Mouse (Mus musculus): ENCODE data around the gene Erp27. TPM values are rescaled to one million over a fixed set of nuclear protein-coding genes. Genes with fewer than 3 reads are reported as not detected.

Erp27 gene
- polyA plus RNA-seq, 1 experiment from 2014 or later, result 1.1 TPM

DNA sequence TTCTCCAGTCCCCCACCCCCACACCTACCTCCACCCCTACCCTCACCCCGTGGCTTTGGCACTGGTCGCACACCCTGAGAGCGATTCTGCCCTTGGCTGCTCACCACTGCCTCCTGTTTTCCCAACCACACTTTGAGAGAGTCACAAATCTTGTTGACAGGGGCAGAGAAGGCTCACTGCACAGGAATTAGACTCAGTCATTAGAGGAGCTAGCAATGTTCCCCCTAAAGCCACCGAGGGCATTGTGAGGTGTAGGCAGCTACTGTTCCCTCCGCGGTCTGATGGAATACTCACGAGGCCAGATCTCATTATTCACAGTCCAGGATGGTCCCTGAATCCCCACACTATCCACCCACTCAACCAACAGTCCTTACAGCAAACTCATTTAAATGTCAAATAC lies 35.1 kb upstream of the Erp27 start:
- no peak overlapping the region for H3K4me3 ChIP-seq (ENCODE audit: low read depth, low read length)
- H3K4me1 ChIP-seq (ENCODE audit: insufficient read depth), result no peaks in the 10 kb centered on the region
- H3K27ac ChIP-seq (ENCODE audit: low read depth), result no peak overlapping the region
- H3K9ac ChIP-seq, result no peak overlapping the region
- DNase-seq (no peak), ATAC-seq (ENCODE audit: insufficient read depth) (no peak)
- H3K4me2 ChIP-seq, result no peak overlapping the region
- no peaks in the 10 kb centered on the region for H3K36me3 ChIP-seq (ENCODE audit: insufficient read depth)
- no peaks in the 10 kb centered on the region for H3K27me3 ChIP-seq (ENCODE audit: insufficient read depth, low read length)
- H3K9me3 ChIP-seq (ENCODE audit: low read depth, low read length), result no peaks in the 10 kb centered on the region
- 73% methylated on average over 7 of the region's 7 CpGs for WGBS
- TF ChIP-seq CTCF (IDR thresholded peaks at IDR 0.05; ENCODE audit: low read depth), result no peak

DNA sequence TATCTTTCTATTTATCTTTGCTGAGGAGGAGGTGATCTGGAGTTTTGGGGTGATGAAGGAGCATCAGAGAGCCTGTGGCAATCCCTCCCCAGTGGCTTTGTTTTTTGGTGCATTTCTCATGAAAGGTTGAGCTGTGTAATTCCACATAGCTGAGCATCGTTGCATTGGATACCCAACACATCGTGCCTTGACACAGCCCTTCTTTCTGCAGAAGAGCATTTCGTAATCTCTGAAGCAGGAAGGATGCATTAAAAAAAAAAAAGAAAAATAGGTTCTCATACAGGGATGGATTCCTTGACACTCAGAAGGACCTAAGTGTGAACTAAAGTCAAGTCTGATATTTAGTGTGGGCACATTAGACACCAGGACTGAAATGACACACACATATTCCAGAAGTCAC lies 33.3 kb upstream of the Erp27 start:
- H3K4me2 ChIP-seq, result no peak overlapping the region

GRCm38 (mm10) chr6:136954715-136955114 lies 32.7 kb upstream of the Erp27 start:
- 78% methylated on average over 8 of the region's 8 CpGs for WGBS
- no peak overlapping the region for H3K27ac ChIP-seq (ENCODE audit: low read depth)
- no peak for TF ChIP-seq CTCF (IDR thresholded peaks at IDR 0.05; ENCODE audit: low read depth)

More for the DNA sequence above, 33.3 kb upstream of the Erp27 start:
- H3K27ac ChIP-seq (ENCODE audit: low read depth), result no peak overlapping the region
- H3K4me1 ChIP-seq (ENCODE audit: insufficient read depth), result no peaks in the 10 kb centered on the region
- 80% methylated on average over 3 of the region's 3 CpGs for WGBS
- ATAC-seq (ENCODE audit: insufficient read depth), result no peak
- no peaks in the 10 kb centered on the region for H3K36me3 ChIP-seq (ENCODE audit: insufficient read depth)
- H3K9me3 ChIP-seq (ENCODE audit: low read depth, low read length), result no peaks in the 10 kb centered on the region
- no peaks in the 10 kb centered on the region for H3K27me3 ChIP-seq (ENCODE audit: insufficient read depth, low read length)
- DNase-seq, result no peak
- no peak for TF ChIP-seq CTCF (IDR thresholded peaks at IDR 0.05; ENCODE audit: low read depth)
- no peak overlapping the region for H3K9ac ChIP-seq
- H3K4me3 ChIP-seq (ENCODE audit: low read depth, low read length), result no peak overlapping the region

DNA sequence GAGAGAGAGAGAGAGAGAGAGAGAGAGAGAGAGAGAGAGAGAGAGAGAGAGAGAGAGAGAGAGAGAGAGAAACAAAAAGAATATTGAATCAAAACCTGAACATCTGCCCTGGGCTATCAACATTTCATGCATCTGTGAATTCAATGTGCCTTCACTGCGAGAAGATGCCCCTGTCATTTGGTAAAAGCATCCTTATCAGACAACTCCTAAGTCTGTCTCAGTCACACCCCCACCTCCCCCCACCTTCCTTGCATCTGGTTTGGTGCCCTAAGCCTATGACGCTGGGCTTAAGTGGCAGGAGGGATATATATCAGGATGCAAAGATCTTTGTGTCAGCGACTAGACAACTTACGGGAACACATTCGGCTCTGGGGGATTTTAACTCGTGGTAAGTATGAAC lies 32.2 kb upstream of the Erp27 start:
- no peak overlapping the region for H3K4me3 ChIP-seq (ENCODE audit: low read depth, low read length)
- no peaks in the 10 kb centered on the region for H3K36me3 ChIP-seq (ENCODE audit: insufficient read depth)
- ATAC-seq (ENCODE audit: insufficient read depth), result no peak
- no peak for DNase-seq
- no peaks in the 10 kb centered on the region for H3K4me1 ChIP-seq (ENCODE audit: insufficient read depth)
- WGBS, result 66% methylated on average over 6 of the region's 6 CpGs
- H3K4me2 ChIP-seq, result no peak overlapping the region
- no peaks in the 10 kb centered on the region for H3K27me3 ChIP-seq (ENCODE audit: insufficient read depth, low read length)
- no peak overlapping the region for H3K27ac ChIP-seq (ENCODE audit: low read depth)
- H3K9me3 ChIP-seq (ENCODE audit: low read depth, low read length), result no peaks in the 10 kb centered on the region
- H3K9ac ChIP-seq, result no peak overlapping the region
- TF ChIP-seq CTCF (IDR thresholded peaks at IDR 0.05; ENCODE audit: low read depth), result no peak

More at GRCm38 (mm10) chr6:136954715-136955114, 32.7 kb upstream of the Erp27 start:
- ATAC-seq (ENCODE audit: insufficient read depth) (no peak), DNase-seq (no peak)
- H3K36me3 ChIP-seq (ENCODE audit: insufficient read depth), result no peaks in the 10 kb centered on the region
- H3K4me3 ChIP-seq (ENCODE audit: low read depth, low read length), result no peak overlapping the region
- no peaks in the 10 kb centered on the region for H3K9me3 ChIP-seq (ENCODE audit: low read depth, low read length)
- H3K9ac ChIP-seq, result no peak overlapping the region
- H3K4me2 ChIP-seq, result no peak overlapping the region
- no peaks in the 10 kb centered on the region for H3K4me1 ChIP-seq (ENCODE audit: insufficient read depth)
- no peaks in the 10 kb centered on the region for H3K27me3 ChIP-seq (ENCODE audit: insufficient read depth, low read length)

- H3K9me3 ChIP-seq (ENCODE audit: low read depth, low read length), result no peaks in the 10 kb centered on the region
- H3K27ac ChIP-seq (ENCODE audit: low read depth), result no peak overlapping the region
- no peaks in the 10 kb centered on the region for H3K4me1 ChIP-seq (ENCODE audit: insufficient read depth)
- no peak overlapping the region for H3K9ac ChIP-seq
- no peak overlapping the region for H3K4me2 ChIP-seq
- 81% methylated on average over 9 of the region's 9 CpGs for WGBS
- TF ChIP-seq CTCF (IDR thresholded peaks at IDR 0.05; ENCODE audit: low read depth), result no peak
- no peaks in the 10 kb centered on the region for H3K27me3 ChIP-seq (ENCODE audit: insufficient read depth, low read length)
- H3K36me3 ChIP-seq (ENCODE audit: insufficient read depth), result no peaks in the 10 kb centered on the region
- DNase-seq, result no peak
- ATAC-seq (ENCODE audit: insufficient read depth), result no peak
- H3K4me3 ChIP-seq (ENCODE audit: low read depth, low read length), result no peak overlapping the region
Measured at GRCm38 (mm10) chr6:136952930-136953329, 30.9 kb upstream of the Erp27 start.

DNA sequence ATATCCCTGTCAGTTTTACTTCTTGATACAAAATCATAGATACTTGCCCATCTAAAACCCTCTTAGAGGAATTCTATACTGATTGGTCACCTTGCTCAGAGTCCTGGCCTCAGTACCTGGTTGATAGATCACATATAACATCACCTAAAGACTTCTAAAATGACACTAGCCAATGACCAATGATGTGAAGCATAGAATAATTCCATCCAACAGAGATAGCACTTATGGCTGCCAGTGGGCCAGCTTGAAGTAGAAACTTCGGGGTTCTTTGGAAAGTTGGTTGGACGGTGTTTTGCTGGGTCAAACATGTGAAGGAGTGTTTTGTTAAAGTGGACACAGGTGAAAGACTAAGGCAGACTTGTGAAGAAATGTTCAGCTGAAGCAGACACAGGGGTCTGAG lies 28.2 kb upstream of the Erp27 start:
- H3K4me3 ChIP-seq (ENCODE audit: low read depth, low read length), result no peak overlapping the region
- WGBS, result 94% methylated on average over 2 of the region's 2 CpGs
- H3K36me3 ChIP-seq (ENCODE audit: insufficient read depth), result no peaks in the 10 kb centered on the region
- DNase-seq (no peak), ATAC-seq (ENCODE audit: insufficient read depth) (no peak)
- no peaks in the 10 kb centered on the region for H3K9me3 ChIP-seq (ENCODE audit: low read depth, low read length)
- H3K27me3 ChIP-seq (ENCODE audit: insufficient read depth, low read length), result no peaks in the 10 kb centered on the region
- H3K4me2 ChIP-seq, result no peak overlapping the region
- no peak overlapping the region for H3K27ac ChIP-seq (ENCODE audit: low read depth)
- TF ChIP-seq CTCF (IDR thresholded peaks at IDR 0.05; ENCODE audit: low read depth), result no peak
- H3K9ac ChIP-seq, result no peak overlapping the region
- no peaks in the 10 kb centered on the region for H3K4me1 ChIP-seq (ENCODE audit: insufficient read depth)

- no peaks in the 10 kb centered on the region for H3K9me3 ChIP-seq (ENCODE audit: low read depth, low read length)
- no peak for TF ChIP-seq CTCF (IDR thresholded peaks at IDR 0.05; ENCODE audit: low read depth)
- DNase-seq, result no peak
- no peak overlapping the region for H3K9ac ChIP-seq
- no peak for ATAC-seq (ENCODE audit: insufficient read depth)
- no peak overlapping the region for H3K4me2 ChIP-seq
- no peaks in the 10 kb centered on the region for H3K4me1 ChIP-seq (ENCODE audit: insufficient read depth)
- WGBS, result 74% methylated on average over 4 of the region's 4 CpGs
- H3K27me3 ChIP-seq (ENCODE audit: insufficient read depth, low read length), result no peaks in the 10 kb centered on the region
- no peak overlapping the region for H3K4me3 ChIP-seq (ENCODE audit: low read depth, low read length)
- H3K36me3 ChIP-seq (ENCODE audit: insufficient read depth), result no peaks in the 10 kb centered on the region
- no peak overlapping the region for H3K27ac ChIP-seq (ENCODE audit: low read depth)
Measured at GRCm38 (mm10) chr6:136947716-136948115, 25.7 kb upstream of the Erp27 start.

- H3K4me2 ChIP-seq, result no peak overlapping the region
- no peaks in the 10 kb centered on the region for H3K27me3 ChIP-seq (ENCODE audit: insufficient read depth, low read length)
- 45% methylated on average over 9 of the region's 9 CpGs for WGBS
- TF ChIP-seq CTCF (IDR thresholded peaks at IDR 0.05; ENCODE audit: low read depth), result no peak
- no peaks in the 10 kb centered on the region for H3K9me3 ChIP-seq (ENCODE audit: low read depth, low read length)
- H3K9ac ChIP-seq, result no peak overlapping the region
- peak; percentile 49; the same call in 1 of the 2 replicates for ATAC-seq (ENCODE audit: insufficient read depth)
- no peaks in the 10 kb centered on the region for H3K36me3 ChIP-seq (ENCODE audit: insufficient read depth)
- H3K4me1 ChIP-seq (ENCODE audit: insufficient read depth), result no peaks in the 10 kb centered on the region
- DNase-seq, result no peak
- no peak overlapping the region for H3K27ac ChIP-seq (ENCODE audit: low read depth)
- no peak overlapping the region for H3K4me3 ChIP-seq (ENCODE audit: low read depth, low read length)
Measured at GRCm38 (mm10) chr6:136946943-136947342, 25.0 kb upstream of the Erp27 start.
